Mouse (Mus musculus): ENCODE measurements at regions not wholly inside any gene's neighbourhood (a gene's known extent, or its start where the extent isn't known, plus 50 kb on each side); places are given as distances from the start of the nearest gene placed in this dataset.

- TF ChIP-seq POLR2A (IDR thresholded peaks at IDR 0.05; ENCODE audit: low read depth, low read length) (no peak), CTCF (IDR thresholded peaks at IDR 0.05; ENCODE audit: borderline replicate concordance, insufficient read depth, low read length) (no peak)
- H3K4me3 ChIP-seq (ENCODE audit: insufficient read depth, low read length) = no peak overlapping the region
- H3K27ac ChIP-seq (ENCODE audit: insufficient read depth, low read length) = no peak overlapping the region
- no peaks in the 10 kb centered on the region for H3K4me1 ChIP-seq (ENCODE audit: control insufficient read depth, insufficient read depth, low read length)
These were observed 257.1 kb upstream of the Prdm1 start for GRCm38 (mm10) chr10:44785386-44785785.

GRCm38 (mm10) chr10:44780381-44780958 is 252.2 kb upstream of the Prdm1 start:
- Histone ChIP-seq H3K27ac (ENCODE audit: insufficient read depth, low read length) (no peak overlapping the region), H3K4me1 (ENCODE audit: control insufficient read depth, insufficient read depth, low read length) (no peaks in the 10 kb centered on the region), H3K4me3 (ENCODE audit: insufficient read depth, low read length) (no peak overlapping the region)
- TF ChIP-seq POLR2A (IDR thresholded peaks at IDR 0.05; ENCODE audit: low read depth, low read length) (no peak), CTCF (IDR thresholded peaks at IDR 0.05; ENCODE audit: borderline replicate concordance, insufficient read depth, low read length) (no peak)

- H3K4me3 ChIP-seq (ENCODE audit: insufficient read depth, low read length) = no peak overlapping the region
- H3K27ac ChIP-seq (ENCODE audit: insufficient read depth, low read length) = no peak overlapping the region
- no peaks in the 10 kb centered on the region for H3K4me1 ChIP-seq (ENCODE audit: control insufficient read depth, insufficient read depth, low read length)
- TF ChIP-seq POLR2A (IDR thresholded peaks at IDR 0.05; ENCODE audit: low read depth, low read length) (no peak), CTCF (IDR thresholded peaks at IDR 0.05; ENCODE audit: borderline replicate concordance, insufficient read depth, low read length) (no peak)
These were observed 251.4 kb upstream of the Prdm1 start for GRCm38 (mm10) chr10:44779568-44780207.

- no peak overlapping the region for H3K4me3 ChIP-seq (ENCODE audit: insufficient read depth, low read length)
- TF ChIP-seq POLR2A (IDR thresholded peaks at IDR 0.05; ENCODE audit: low read depth, low read length) (no peak), CTCF (IDR thresholded peaks at IDR 0.05; ENCODE audit: borderline replicate concordance, insufficient read depth, low read length) (no peak)
- no peaks in the 10 kb centered on the region for H3K4me1 ChIP-seq (ENCODE audit: control insufficient read depth, insufficient read depth, low read length)
- no peak overlapping the region for H3K27ac ChIP-seq (ENCODE audit: insufficient read depth, low read length)
These were observed 248.9 kb upstream of the Prdm1 start for GRCm38 (mm10) chr10:44777214-44777613.

- Histone ChIP-seq H3K27ac (ENCODE audit: insufficient read depth, low read length) (no peak overlapping the region), H3K4me3 (ENCODE audit: insufficient read depth, low read length) (no peak overlapping the region), H3K4me1 (ENCODE audit: control insufficient read depth, insufficient read depth, low read length) (no peaks in the 10 kb centered on the region)
- TF ChIP-seq POLR2A (IDR thresholded peaks at IDR 0.05; ENCODE audit: low read depth, low read length) (no peak), CTCF (IDR thresholded peaks at IDR 0.05; ENCODE audit: borderline replicate concordance, insufficient read depth, low read length) (no peak)
These were observed 247.9 kb upstream of the Prdm1 start for GRCm38 (mm10) chr10:44776175-44776574.

GRCm38 (mm10) chr10:44765527-44765926 is 237.2 kb upstream of the Prdm1 start:
- Histone ChIP-seq H3K27ac (ENCODE audit: insufficient read depth, low read length) (no peak overlapping the region), H3K4me3 (ENCODE audit: insufficient read depth, low read length) (no peak overlapping the region), H3K4me1 (ENCODE audit: control insufficient read depth, insufficient read depth, low read length) (no peaks in the 10 kb centered on the region)
- TF ChIP-seq POLR2A (IDR thresholded peaks at IDR 0.05; ENCODE audit: low read depth, low read length) (no peak), CTCF (IDR thresholded peaks at IDR 0.05; ENCODE audit: borderline replicate concordance, insufficient read depth, low read length) (no peak)

- no peaks in the 10 kb centered on the region for H3K4me1 ChIP-seq (ENCODE audit: control insufficient read depth, insufficient read depth, low read length)
- no peak overlapping the region for H3K27ac ChIP-seq (ENCODE audit: insufficient read depth, low read length)
- TF ChIP-seq CTCF (IDR thresholded peaks at IDR 0.05; ENCODE audit: borderline replicate concordance, insufficient read depth, low read length) (no peak), POLR2A (IDR thresholded peaks at IDR 0.05; ENCODE audit: low read depth, low read length) (no peak)
- no peak overlapping the region for H3K4me3 ChIP-seq (ENCODE audit: insufficient read depth, low read length)
These were observed 234.8 kb upstream of the Prdm1 start for GRCm38 (mm10) chr10:44763102-44763501.

GRCm38 (mm10) chr10:44762068-44762467 is 233.8 kb upstream of the Prdm1 start:
- no peak overlapping the region for H3K27ac ChIP-seq (ENCODE audit: insufficient read depth, low read length)
- TF ChIP-seq POLR2A (IDR thresholded peaks at IDR 0.05; ENCODE audit: low read depth, low read length) (no peak), CTCF (IDR thresholded peaks at IDR 0.05; ENCODE audit: borderline replicate concordance, insufficient read depth, low read length) (no peak)
- no peak overlapping the region for H3K4me3 ChIP-seq (ENCODE audit: insufficient read depth, low read length)
- H3K4me1 ChIP-seq (ENCODE audit: control insufficient read depth, insufficient read depth, low read length) = no peaks in the 10 kb centered on the region

GRCm38 (mm10) chr10:44761324-44761723 is 233.0 kb upstream of the Prdm1 start:
- Histone ChIP-seq H3K27ac (ENCODE audit: insufficient read depth, low read length) (no peak overlapping the region), H3K4me3 (ENCODE audit: insufficient read depth, low read length) (no peak overlapping the region), H3K4me1 (ENCODE audit: control insufficient read depth, insufficient read depth, low read length) (no peaks in the 10 kb centered on the region)
- TF ChIP-seq CTCF (IDR thresholded peaks at IDR 0.05; ENCODE audit: borderline replicate concordance, insufficient read depth, low read length) (no peak), POLR2A (IDR thresholded peaks at IDR 0.05; ENCODE audit: low read depth, low read length) (no peak)

- no peaks in the 10 kb centered on the region for H3K4me1 ChIP-seq (ENCODE audit: control insufficient read depth, insufficient read depth, low read length)
- TF ChIP-seq CTCF (IDR thresholded peaks at IDR 0.05; ENCODE audit: borderline replicate concordance, insufficient read depth, low read length) (no peak), POLR2A (IDR thresholded peaks at IDR 0.05; ENCODE audit: low read depth, low read length) (no peak)
- H3K27ac ChIP-seq (ENCODE audit: insufficient read depth, low read length) = no peak overlapping the region
- H3K4me3 ChIP-seq (ENCODE audit: insufficient read depth, low read length) = no peak overlapping the region
These were observed 227.2 kb upstream of the Prdm1 start for GRCm38 (mm10) chr10:44755355-44755957.

Data from embryonic fibroblast, embryonic 13.5 days (primary cell).